Mouse (Mus musculus) natural killer cell, adult 2 months (primary cell): ENCODE data around the gene Shd.

Source experiments
- DNase-seq, 2 experiments: peaks; one replicate each; pipeline ENCODE4 v3.0.0; 2022; ENCODE audit warnings: low spot score in 2 of 2

Shd gene

DNA sequence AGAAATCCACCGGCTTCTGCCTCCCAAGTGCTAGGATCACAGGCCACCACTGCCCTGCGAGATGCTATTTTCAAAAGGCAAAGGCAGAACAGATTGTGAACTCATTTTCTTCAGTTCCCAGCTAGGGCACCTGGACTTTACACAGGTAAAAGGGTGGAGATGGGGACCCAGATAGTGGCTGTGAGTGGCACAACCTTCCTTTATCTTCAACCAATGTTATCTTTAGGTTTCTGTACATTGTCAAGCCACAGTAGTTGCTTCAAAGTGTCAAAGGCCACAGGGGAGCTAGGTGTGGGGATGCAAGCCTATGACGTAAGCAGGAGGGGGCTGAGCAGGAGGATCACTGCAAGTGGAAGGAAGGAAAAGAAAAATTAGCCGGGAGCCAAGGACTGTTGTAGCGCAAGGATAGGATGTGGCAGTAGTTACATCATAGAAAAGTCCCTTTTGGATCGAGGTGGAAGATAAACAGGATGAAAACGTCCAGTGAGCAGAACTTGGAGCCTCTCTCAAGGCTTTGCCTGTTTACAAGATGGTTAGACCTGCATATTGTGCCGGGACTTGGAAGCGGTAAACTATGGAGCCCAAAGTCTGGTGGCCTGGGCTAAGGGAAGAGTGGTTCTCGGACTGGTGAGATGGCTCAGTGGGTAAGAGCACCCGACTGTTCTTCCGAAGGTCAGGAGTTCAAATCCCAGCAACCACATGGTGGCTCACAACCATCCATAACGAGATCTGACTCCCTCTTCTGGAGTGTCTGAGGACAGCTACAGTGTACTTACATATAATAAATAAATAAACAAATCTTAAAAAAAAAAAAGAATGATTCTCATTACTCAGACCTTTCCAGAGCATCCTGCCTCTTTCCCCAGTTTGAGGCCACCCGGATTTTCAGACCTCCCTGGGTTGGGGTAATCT lies 37.4 kb downstream of the Shd start:
- DNase-seq: no peak

DNA sequence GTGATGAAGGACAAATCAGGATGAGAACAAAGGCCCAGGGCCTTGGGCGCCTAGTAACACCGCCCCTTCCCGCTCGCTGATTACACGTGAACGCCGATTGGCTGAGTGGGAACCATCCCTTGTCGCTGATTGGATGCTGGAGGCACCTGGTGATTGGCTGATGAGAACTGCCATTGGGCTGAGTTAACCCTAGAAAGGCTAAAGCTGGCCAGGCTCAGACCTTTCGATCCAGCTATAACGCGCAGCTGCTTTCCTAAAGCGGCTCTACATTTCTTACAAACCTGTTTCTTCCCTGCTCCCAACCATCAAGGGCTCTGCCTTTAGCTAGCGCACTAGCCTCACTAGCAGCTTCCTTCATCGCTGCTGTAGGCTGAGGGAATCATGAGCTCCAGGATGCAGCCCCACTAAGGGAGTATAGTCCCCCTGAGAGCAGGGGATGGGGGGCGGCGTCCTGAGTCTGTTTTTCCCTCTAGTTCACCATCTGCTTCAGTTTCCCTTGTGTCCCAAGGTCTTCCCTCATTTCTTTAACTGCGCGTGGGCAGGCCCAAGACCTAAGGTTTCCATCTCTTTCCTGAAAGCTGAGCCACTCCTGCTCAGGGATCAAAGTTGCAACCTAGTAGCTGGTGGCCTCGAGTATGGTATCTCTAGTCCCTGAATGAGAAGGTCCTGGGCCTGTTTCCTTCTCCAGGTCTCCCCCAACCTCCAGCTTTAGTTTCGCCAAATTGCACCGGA lies 38.3 kb downstream of the Shd start:
- DNase-seq: peak; percentile 85 to 90

GRCm38 (mm10) chr17:56009088-56009961 lies 39.1 kb downstream of the Shd start:
- peak; percentile 80 to 86 for DNase-seq

GRCm38 (mm10) chr17:56009962-56010240 lies 39.6 kb downstream of the Shd start:
- no peak for DNase-seq

DNA sequence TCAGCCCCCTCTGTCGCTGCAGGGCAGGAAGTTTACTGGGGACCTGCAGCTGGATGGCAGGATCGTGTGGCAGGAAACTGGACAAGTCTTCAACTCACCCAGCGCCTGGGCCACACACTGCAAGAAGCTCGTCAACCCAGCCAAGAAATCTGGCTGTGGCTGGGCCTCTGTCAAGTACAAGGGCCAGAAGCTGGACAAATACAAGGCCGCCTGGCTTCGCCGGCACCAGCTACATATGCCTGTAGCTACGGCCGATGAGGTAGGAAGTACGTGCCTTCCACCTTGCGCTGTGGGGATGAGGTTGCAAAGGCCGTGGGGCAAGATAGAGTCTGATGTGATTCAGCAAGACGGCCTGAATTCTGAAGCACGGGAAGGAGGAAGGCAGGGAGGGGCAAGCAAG lies 40.0 kb downstream of the Shd start:
- no peak for DNase-seq

DNA sequence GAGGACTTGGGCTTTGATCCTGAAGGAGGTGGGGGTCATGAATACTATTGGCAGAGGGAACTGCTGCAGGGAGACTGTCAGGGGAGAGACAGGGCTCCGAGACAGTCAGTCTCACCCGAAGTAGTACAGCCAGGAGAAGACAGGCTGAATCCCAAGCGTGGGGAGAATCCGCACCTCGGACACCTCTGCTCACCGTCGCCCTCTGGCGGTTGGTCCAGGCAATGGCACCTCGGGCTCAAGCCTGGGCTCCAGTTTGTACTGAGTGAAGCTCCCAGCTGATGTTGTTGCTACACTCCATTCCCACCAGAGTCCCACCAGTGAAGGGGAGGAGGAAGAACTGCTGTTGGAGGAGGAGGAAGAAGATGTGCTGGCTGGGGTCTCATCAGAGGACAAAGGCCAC lies 40.4 kb downstream of the Shd start:
- DNase-seq: peak; percentile 60 to 78

DNA sequence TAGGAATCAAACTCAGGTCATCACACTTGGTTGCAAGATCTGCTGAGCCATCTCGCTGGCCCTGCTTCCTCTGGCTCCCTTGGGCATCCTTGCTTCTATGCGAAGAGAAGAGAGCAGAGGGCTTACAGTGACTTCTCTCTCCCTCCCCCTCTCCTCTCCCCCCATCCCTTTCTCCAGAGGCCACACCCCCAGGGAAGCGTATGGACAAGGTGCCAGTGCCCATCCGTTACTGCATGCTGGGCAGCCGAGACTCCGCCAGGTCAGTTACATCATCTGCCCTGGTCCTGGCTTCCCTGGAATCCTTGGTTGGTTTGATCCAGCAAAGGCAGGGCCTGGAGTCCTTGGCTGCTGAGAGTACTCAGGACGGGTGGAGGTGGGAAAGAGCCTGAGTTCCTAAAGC lies 41.2 kb downstream of the Shd start:
- no peak for DNase-seq

DNA sequence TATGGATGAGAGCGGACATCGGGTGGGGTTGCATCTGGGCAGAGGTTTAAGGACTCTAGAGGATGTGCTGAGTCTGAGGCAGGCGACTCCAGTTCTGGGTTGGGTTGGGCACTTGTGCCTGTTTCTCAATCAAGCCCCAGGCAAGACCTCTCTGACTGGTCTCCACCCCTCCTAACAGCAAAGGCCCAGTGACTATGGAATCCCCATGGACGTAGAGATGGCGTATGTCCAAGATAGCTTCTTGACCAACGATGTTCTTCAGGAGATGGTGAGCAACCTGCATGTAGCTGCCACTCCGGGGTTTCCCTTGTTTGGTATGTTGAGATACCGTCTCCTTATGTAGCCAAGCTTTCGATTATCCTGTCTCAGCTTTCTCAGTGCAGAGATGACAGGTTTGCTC lies 45.0 kb downstream of the Shd start:
- no peak for DNase-seq

- no peak for DNase-seq
Observed at GRCm38 (mm10) chr17:56016382-56016781, 46.1 kb downstream of the Shd start.

DNA sequence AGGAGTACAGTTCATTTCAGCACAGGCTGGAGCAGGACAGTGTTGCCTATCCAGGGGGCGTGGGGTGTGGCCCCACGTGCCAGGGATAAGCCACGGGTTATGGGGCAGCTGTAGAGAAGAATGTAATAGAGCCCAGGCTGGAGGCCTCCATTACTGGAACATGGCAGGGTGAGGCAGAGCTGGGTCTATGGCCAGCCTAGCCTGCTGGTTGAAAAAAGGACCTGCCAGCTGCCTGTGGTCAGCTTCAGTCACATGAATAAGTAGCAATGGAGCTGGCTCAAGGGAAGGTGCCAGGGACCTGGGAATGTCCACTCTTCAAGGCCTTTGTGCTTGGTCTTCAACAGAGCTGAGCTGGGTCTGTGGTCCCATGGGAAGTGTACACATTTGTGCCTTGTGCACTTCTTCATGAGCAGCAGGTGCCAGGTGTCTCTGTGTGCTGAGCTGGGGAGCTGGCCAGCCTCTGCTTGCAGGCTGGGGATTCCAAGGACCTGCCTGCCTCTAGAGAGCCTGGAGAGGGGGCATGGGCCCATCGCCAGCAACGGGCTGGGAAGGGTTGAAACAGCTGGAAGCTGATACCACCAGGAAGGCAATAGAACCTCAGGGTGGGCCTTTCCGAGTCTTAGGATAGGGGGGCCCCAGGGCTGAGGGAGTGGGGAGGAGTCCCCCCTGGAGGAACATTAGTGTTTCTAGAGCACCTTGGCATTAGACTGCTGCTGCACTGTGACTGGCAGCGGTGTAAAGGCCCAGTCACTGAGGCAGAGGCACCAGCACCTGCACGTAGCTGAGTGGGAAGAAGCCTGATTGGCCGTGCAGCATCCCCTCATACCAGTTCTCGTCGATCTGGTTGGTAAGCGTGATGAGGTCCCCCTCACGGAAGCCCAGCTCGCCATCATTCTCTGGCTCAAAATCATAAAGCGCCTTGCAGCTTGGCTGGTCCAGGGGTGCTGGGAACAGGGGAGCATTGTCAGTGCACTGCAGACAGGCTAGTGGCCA lies 46.8 kb downstream of the Shd start:
- DNase-seq: no peak

DNA sequence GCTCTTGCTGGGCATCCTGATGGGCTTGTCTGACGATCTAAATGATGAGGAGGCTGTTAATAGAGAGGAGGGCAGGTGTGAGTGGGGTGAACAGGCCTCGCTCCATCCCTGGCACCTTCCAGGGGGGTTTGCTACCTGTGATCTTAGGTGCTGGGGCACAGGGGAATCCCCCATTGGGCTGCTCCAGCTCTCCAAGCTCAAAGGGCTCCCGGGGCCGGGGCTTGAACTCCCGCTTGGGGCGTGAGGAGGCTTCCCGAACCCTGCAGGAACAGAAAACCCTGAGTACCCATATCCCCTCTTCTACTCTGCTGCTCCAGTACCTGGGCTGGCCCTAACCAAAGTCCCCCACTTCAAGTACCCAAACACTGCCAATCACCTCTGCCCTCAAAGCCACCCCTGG lies 47.6 kb downstream of the Shd start:
- DNase-seq: no peak

DNA sequence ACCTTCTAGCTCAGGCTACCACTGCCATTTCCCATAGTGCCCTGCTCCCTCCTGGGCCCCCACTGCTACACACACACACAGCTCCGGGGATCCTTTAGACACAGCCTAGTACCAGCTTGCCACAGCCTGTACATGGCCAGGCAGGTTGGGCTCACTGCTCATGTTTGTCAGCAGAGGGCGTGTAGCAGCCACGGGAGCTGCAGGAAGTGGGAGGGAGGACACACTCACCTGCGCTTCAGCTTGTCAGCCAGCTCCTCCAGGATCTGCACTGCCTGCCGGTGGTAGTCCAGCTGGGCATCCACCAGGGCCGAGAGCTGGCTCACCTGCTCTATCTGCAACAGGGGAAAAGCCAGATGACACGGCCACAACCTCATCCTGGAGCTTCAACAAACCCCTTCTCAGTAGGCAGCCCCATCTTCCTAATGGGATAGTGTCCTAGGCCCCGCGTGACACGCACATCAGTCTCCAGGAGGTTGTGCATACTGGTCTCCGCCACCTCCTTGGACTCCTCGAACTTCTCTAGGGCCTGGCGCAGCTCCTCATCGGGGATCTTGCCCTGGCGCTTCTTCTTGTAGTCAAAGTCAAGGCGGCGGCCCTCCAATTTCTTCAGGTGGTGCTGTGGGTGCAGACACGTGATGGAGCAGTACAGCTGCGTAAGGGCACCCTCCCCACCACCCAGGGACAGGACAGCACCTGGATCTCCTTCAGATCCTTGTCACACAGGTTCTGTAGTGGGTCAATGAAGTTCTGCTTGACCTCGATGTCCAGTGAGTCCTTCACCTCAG lies 48.3 kb downstream of the Shd start:
- peak in 1 of 2 experiments; percentile 53 for DNase-seq

DNA sequence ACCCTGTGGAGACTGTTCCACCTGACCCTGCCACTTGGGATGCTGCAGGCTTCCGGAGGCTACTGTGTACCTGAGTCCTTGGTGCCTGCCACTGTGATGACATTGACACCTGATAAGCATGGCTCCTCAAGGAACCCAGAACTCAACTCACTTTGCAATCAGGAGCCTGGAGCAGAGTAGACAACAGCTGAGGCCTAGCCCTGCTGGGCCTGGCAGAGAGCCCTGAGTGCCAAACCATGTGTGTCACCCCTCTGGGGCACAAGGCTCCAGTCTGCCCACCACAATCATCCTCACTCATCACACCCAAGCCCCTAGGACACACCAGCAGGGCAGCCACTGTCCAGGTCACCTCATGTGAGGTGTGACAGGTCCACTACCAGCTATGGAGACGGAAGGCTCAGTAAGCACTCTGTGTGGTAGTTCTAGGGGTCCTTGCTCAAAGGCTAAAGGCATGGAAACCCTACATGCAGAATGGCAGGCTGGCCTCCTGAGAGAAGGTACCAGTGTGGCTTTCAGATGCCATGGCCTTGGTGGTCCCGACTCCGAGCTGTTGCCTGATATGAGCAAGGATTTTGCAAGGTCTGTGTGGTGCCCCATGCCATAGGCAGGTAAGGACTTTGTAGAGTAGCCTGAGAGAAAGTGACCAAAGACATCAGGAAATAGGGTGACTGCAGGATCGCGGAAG lies 50.3 kb downstream of the Shd start:
- no peak for DNase-seq

GRCm38 (mm10) chr17:56021161-56021910 lies 51.1 kb downstream of the Shd start:
- DNase-seq: peak in 1 of 2 experiments; percentile 30

DNA sequence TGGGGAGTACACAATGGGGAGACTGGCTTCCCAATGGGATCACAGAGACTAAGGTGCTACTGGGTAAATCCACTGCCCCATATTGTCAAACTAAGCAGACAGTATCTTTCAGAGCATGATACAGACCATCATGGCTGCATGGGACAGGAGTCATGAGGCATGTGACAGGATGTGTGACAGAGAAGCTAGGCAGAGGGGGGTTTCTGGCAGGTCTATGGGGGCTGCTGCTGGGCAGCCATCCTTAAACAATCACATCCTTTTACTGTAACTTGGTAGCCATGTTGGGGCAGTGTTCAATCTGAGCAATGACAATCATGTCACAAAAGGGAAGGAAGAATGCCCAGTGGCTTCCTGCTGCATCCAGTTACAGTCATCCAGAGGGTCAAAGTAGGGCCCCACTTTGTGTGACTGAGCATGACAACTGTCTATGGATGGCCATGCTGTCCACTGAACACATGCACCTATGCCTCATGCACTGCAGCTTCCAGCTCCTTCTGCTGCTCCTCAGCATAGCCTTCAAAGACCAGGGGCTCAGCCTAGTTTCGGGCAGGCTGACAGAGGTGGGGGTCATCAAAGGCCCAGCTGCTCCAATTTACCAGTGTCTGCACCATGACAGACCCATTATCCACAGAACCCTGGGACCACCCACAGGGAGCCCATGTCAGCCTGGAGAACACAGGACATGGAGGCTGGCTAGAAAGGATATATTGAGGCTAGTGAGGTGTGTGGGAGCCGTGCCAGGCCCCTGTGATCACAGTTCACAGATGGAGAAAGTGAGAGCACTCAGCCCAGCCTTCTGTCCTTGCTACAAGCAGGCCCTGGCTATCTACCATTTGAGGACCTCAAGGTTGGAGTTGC lies 52.1 kb downstream of the Shd start:
- peak in 1 of 2 experiments; percentile 59 for DNase-seq

GRCm38 (mm10) chr17:56022989-56023290 lies 52.7 kb downstream of the Shd start:
- DNase-seq: no peak

GRCm38 (mm10) chr17:56023386-56023785 lies 53.1 kb downstream of the Shd start:
- DNase-seq: no peak

DNA sequence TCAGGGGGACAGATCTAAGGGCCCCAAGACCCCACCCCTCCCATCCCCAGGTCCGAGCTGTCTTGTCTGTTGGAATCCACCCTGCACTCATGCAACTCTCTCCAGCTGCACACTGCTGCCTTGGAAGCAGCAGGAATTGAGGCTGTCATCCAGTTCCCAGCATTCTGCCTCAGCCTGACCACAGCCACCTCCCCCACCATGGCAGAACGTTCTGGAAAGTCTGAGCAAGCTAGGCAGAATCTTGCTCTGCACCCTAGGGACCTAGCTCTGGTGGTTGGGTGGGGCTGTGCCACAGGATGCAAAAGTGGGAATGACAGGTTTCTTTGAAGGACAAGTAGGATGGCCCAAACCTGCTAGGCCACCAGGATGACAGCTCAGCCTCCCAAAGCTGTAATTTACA lies 54.2 kb downstream of the Shd start:
- no peak for DNase-seq
